Mouse (Mus musculus) ES-E14 (cell line): ENCODE measurements around the gene Bcat1.

Experiments used
- CHD2 ChIP-seq: IDR thresholded peaks from 2 replicates; pipeline ENCODE4 v1.6.1; 2014; ENCODE audit warnings: mild to moderate bottlenecking, low read depth, low read length, inconsistent platforms
- HCFC1 ChIP-seq: IDR thresholded peaks from 2 replicates; pipeline ENCODE4 v1.6.1; 2012; ENCODE audit warnings: low read length, inconsistent platforms, borderline replicate concordance; ENCODE audit not compliant: insufficient read depth
- MAFK ChIP-seq: IDR thresholded peaks from 2 replicates; pipeline ENCODE4 v1.6.1; 2014; ENCODE audit warnings: mild to moderate bottlenecking, low read depth, low read length, inconsistent platforms; ENCODE audit not compliant: insufficient read depth
- ZNF384 ChIP-seq: IDR thresholded peaks from 2 replicates; pipeline ENCODE4 v1.6.1; 2012; ENCODE audit warnings: low read depth, low read length, inconsistent platforms

DNA sequence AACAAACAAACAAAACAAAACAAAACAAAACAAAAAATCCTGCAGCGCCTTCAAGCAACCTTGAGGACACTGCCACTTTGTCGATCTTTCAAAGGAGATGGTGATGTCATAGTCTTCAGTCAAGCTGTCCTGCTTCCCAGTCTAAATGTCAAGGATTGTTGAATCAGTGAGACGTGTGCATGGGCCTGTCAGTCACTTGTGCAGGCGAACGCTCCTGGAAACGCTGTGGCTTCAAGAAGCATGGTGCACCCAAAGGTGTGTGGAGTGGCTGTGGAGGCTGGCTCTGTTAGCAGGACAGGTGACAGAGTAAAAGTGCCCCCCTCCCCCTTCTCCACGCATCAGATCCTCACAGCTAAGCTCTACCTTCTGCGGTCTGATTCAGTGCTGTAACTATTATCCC is 103.6 kb downstream of the Bcat1 start:
- TF ChIP-seq ZNF384: no peak
- TF ChIP-seq MAFK: no peak
- no peak for TF ChIP-seq CHD2
- TF ChIP-seq HCFC1: no peak
